Mouse (Mus musculus) myocyte (in vitro differentiated cells): ENCODE data around the gene Kcnq5.

Source experiments
- CEBPB ChIP-seq: IDR thresholded peaks from 2 replicates; pipeline ENCODE4 v1.6.1; 2011; ENCODE audit warnings: mild to moderate bottlenecking, moderate library complexity; ENCODE audit not compliant: poor library complexity, insufficient read depth, severe bottlenecking
- E2F4 ChIP-seq: IDR thresholded peaks from one replicate; pipeline ENCODE4 v1.6.1; 2011; ENCODE audit warnings: mild to moderate bottlenecking, control low read depth, moderate library complexity; ENCODE audit not compliant: insufficient read depth
- MAX ChIP-seq: IDR thresholded peaks from one replicate; pipeline ENCODE4 v1.6.1; 2011; ENCODE audit warnings: low read depth, mild to moderate bottlenecking, control low read depth
- MYOG ChIP-seq, 3 experiments: IDR thresholded peaks; one replicate each; pipeline ENCODE4 v1.6.1; 2011; ENCODE audit warnings: control low read depth in 2 of 3, low read depth in 2 of 3, mild to moderate bottlenecking in 2 of 3; ENCODE audit not compliant: insufficient read length in 2 of 3, control insufficient read depth in 1 of 3, insufficient read depth in 1 of 3
- POLR2A ChIP-seq: IDR thresholded peaks from one replicate; pipeline ENCODE4 v1.6.1; 2011; ENCODE audit warnings: low read depth, mild to moderate bottlenecking, control low read depth, moderate library complexity; ENCODE audit not compliant: insufficient read length
- POLR2AphosphoS2 ChIP-seq: IDR thresholded peaks from one replicate; pipeline ENCODE4 v1.6.1; 2011; ENCODE audit warnings: low read depth, control low read depth; ENCODE audit not compliant: insufficient read length
- REST ChIP-seq: IDR thresholded peaks from one replicate; pipeline ENCODE4 v1.6.1; 2011; ENCODE audit warnings: mild to moderate bottlenecking, control low read depth, moderate library complexity; ENCODE audit not compliant: insufficient read depth, insufficient read length
- SRF ChIP-seq: IDR thresholded peaks from one replicate; pipeline ENCODE4 v1.6.1; 2011; ENCODE audit warnings: low read depth; ENCODE audit not compliant: control insufficient read depth, insufficient read length
- TCF12 ChIP-seq: IDR thresholded peaks from one replicate; pipeline ENCODE4 v1.6.1; 2011; ENCODE audit warnings: mild to moderate bottlenecking, control low read depth; ENCODE audit not compliant: poor library complexity, insufficient read depth, severe bottlenecking
- TCF3 ChIP-seq: IDR thresholded peaks from one replicate; pipeline ENCODE4 v1.6.1; 2011; ENCODE audit warnings: low read depth, control low read depth; ENCODE audit not compliant: insufficient read length
- USF1 ChIP-seq: IDR thresholded peaks from one replicate; pipeline ENCODE4 v1.6.1; 2011; ENCODE audit warnings: low read depth, mild to moderate bottlenecking, control low read depth, moderate library complexity

DNA sequence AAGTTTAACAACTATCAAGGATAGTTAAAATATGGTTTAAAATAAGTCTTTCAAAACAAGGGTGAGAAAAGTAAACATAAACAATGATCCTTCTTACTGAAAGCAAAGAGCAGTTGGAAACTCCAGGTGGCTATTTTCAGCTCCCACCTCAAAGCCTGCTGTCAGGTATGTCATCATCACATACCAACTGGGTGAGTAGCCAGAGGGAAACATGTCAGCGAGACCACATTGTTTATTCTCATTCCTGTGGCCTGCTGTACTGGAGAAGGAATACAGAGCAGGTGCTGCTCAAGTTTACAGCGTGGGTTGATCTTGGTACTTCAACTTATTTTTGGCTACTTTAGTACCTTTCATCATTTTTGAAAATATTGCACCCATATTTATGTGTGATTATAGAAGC lies 347.8 kb downstream of the Kcnq5 start:
- no peak for TF ChIP-seq TCF12
- no peak for TF ChIP-seq POLR2A
- TF ChIP-seq POLR2AphosphoS2, result no peak
- no peak for TF ChIP-seq TCF3
- no peak for TF ChIP-seq CEBPB
- TF ChIP-seq E2F4, result no peak
- TF ChIP-seq MAX, result no peak
- TF ChIP-seq REST, result no peak
- no peak for TF ChIP-seq MYOG (IDR thresholded peaks at IDR 0.05; ENCODE audit: control insufficient read depth in 1 of 3, insufficient read depth in 1 of 3, insufficient read length in 2 of 3, low read depth in 2 of 3)
- no peak for TF ChIP-seq USF1
- no peak for TF ChIP-seq SRF
